10 mouse cellular contexts compared by ENCODE assay signal in genomic region chr5:110466531-110467424, GRCm38 (mm10). TPM values are rescaled to one million over a fixed set of nuclear protein-coding genes. Genes with fewer than 3 reads are reported as not detected.
DNase-seq lines count a peak whose midpoint lies in the region; ATAC-seq lines count a peak whose summit lies in the region.
"Had no signal": no experiment of that assay in that cellular context is flagged by ENCODE, and none has a peak within 500 bp of the region (broad histone marks: within the 10 kb centered on the region; RNA-seq: fewer than 3 reads in every experiment).

No protein-coding gene starts in this region.

- no peaks in the 10 kb centered on the region for H3K36me3 ChIP-seq in heart, embryonic 12.5 days
- H3K36me3 ChIP-seq in midbrain, embryonic 12.5 days, result no peaks in the 10 kb centered on the region
- H3K36me3 ChIP-seq: G1E had no signal

- H3K4me2 ChIP-seq in heart, embryonic 12.5 days, result no peak overlapping the region
- H3K4me2 ChIP-seq in midbrain, embryonic 12.5 days (replicated peaks), result no peak overlapping the region

- ATAC-seq in heart, embryonic 12.5 days (ENCODE audit: insufficient number of reproducible peaks, low FRiP score), result no peak
- no peak for ATAC-seq in midbrain, embryonic 12.5 days (ENCODE audit: low FRiP score, low read depth)

- H3K27ac ChIP-seq in heart, embryonic 12.5 days (ENCODE audit: poor library complexity, severe bottlenecking), result no peak overlapping the region
- peak overlapping the region; percentile 52 for H3K27ac ChIP-seq in midbrain, embryonic 12.5 days (replicated peaks)

- no peak overlapping the region for H3K9ac ChIP-seq in heart, embryonic 12.5 days
- H3K9ac ChIP-seq in midbrain, embryonic 12.5 days (replicated peaks), result no peak overlapping the region; the same call in 1 of the 2 replicates

- peaks cover 8% of the 10 kb centered on the region; the same call in 1 of the 2 replicates for H3K4me1 ChIP-seq in heart, embryonic 12.5 days (replicated peaks)
- peaks cover 9% of the 10 kb centered on the region for H3K4me1 ChIP-seq in midbrain, embryonic 12.5 days

- peaks cover 38% of the 10 kb centered on the region for H3K27me3 ChIP-seq in heart, embryonic 12.5 days (replicated peaks)
- peaks cover 15% of the 10 kb centered on the region; the same call in 1 of the 2 replicates for H3K27me3 ChIP-seq in midbrain, embryonic 12.5 days

- WGBS in heart, embryonic 12.5 days, result 72% methylated on average over 11 of the region's 11 CpGs
- WGBS in midbrain, embryonic 12.5 days, result 71% methylated on average over 11 of the region's 11 CpGs

- peak; percentile 24 to 27 for DNase-seq in heart, postnatal 10 days
- DNase-seq in adrenal gland, adult 2 months, result peak; percentile 70
- DNase-seq in fibroblast of lung, adult 2 months (ENCODE audit: low read depth), result peak; percentile 36
- no peak for DNase-seq in frontal cortex, adult 2 months (ENCODE audit: extremely low spot score in 1 of 2, low spot score in 1 of 2)
- DNase-seq in layer of hippocampus, adult 9-11 months, result no peak
- DNase-seq in layer of hippocampus, adult 9-10 months (ENCODE audit: low spot score), result no peak

- intact Hi-C loops in heart, postnatal 10 days (cut with DNase I), result no loop called here

- H3K9me3 ChIP-seq in heart, embryonic 12.5 days (replicated peaks), result no peaks in the 10 kb centered on the region
- no peaks in the 10 kb centered on the region for H3K9me3 ChIP-seq in midbrain, embryonic 12.5 days
- H3K9me3 ChIP-seq: G1E; megakaryocyte, embryonic 14.5 days had no signal

- H3K4me3 ChIP-seq in heart, embryonic 12.5 days, result no peak overlapping the region
- H3K4me3 ChIP-seq in midbrain, embryonic 12.5 days, result no peak overlapping the region
- H3K4me3 ChIP-seq: megakaryocyte, embryonic 14.5 days had no signal

RNA-seq across cellular contexts. Expression of gene Fbrsl1, which starts 18.5 kb away (rescaled TPM):
- 10 to 100 TPM; 51.1 to 55.1 TPM for total RNA-seq in heart, postnatal 10 days (2021)
- polyA plus RNA-seq in heart, embryonic 12.5 days (2016; fragmentation: Nextera tagmentation; extraction: Ambion mirVana), result 14.4 and 14.8 TPM in 2 replicates
- 10 to 100 TPM; 56.7 to 67.2 TPM for total RNA-seq in adrenal gland, adult 2 months (2021)
- polyA plus RNA-seq in adrenal gland, adult 2 months (2012; rRNA removed), result 267 and 295 TPM in 2 replicates
- 23.8 and 24.0 TPM in 2 replicates for polyA plus RNA-seq in midbrain, embryonic 12.5 days (2016; fragmentation: Nextera tagmentation; extraction: Ambion mirVana)
- polyA plus RNA-seq in frontal cortex, adult 2 months (2012; rRNA removed), result 54.9 and 60.8 TPM in 2 replicates

Comparison
In these comparisons a context has a peak if more than half of its experiments do, and no peak if none do; other contexts are left out.
1. DNase-seq: peak in heart, postnatal 10 days (2 of 2), adrenal gland, adult 2 months (single experiment) and fibroblast of lung, adult 2 months (single experiment); none in frontal cortex, adult 2 months (0 of 2), layer of hippocampus, adult 9-11 months (single experiment) and layer of hippocampus, adult 9-10 months (single experiment).